Mouse (Mus musculus): ENCODE measurements at regions not wholly inside any gene's neighbourhood (a gene's known extent, or its start where the extent isn't known, plus 50 kb on each side); places are given as distances from the start of the nearest gene placed in this dataset.
"Not testable (repeated sequence)": the region's sequence is repeated elsewhere in the genome, so short reads cannot be mapped to it uniquely, and the experiment has no call there.

DNA sequence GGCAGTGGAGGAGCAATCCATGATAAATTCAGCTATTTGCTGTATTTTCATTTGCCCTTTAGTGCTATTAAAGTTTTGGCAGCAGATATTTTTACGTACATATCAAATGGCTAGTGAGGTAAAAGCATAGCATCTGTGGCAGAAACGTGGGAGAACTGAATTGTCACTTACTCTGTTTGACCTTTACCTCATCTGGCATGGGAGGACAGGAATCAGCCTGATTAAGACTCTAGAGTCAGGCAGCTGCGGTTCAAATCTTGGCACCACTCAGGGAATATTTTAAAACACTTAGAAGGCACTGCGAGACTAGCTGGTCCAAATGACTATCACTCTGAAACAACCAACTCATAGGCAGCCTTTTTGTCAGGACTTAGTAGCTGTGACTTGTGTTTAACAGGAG is 337.4 kb upstream of the Cwc22 start:
- Histone ChIP-seq H3K27ac (ENCODE audit: low read length) (no peak overlapping the region), H3K4me3 (ENCODE audit: low read depth, low read length) (no peak overlapping the region), H3K4me1 (ENCODE audit: control insufficient read depth, low read depth, low read length) (no peaks in the 10 kb centered on the region), H3K27me3 (ENCODE audit: control insufficient read depth, insufficient read depth, low read depth, low read length) (no peaks in the 10 kb centered on the region), H3K4me2 (ENCODE audit: low read depth, low read length) (no peak overlapping the region), H3K36me3 (ENCODE audit: control insufficient read depth, insufficient read depth) (no peaks in the 10 kb centered on the region), H3K9me3 (replicated peaks; ENCODE audit: control insufficient read depth, low read length) (no peaks in the 10 kb centered on the region), H3K9ac (ENCODE audit: low read depth, low read length) (no peak overlapping the region)
- ATAC-seq (ENCODE audit: low read depth): no peak
- 51% methylated on average over 4 of the region's 4 CpGs for WGBS (ENCODE audit: insufficient replicate concordance)

GRCm38 (mm10) chr2:78281846-78282245 is 335.7 kb upstream of the Cwc22 start:
- ATAC-seq (ENCODE audit: low read depth); H3K27ac ChIP-seq (ENCODE audit: low read length); H3K9me3 ChIP-seq (replicated peaks; ENCODE audit: control insufficient read depth, low read length); H3K4me2 ChIP-seq (ENCODE audit: low read depth, low read length); H3K36me3 ChIP-seq (ENCODE audit: control insufficient read depth, insufficient read depth); H3K4me1 ChIP-seq (ENCODE audit: control insufficient read depth, low read depth, low read length); H3K4me3 ChIP-seq (ENCODE audit: low read depth, low read length); H3K9ac ChIP-seq (ENCODE audit: low read depth, low read length); H3K27me3 ChIP-seq (ENCODE audit: control insufficient read depth, insufficient read depth, low read depth, low read length): not testable (repeated sequence)
- whole genome bisulfite sequencing (ENCODE audit: insufficient replicate concordance): 60% methylated on average over 6 of the region's 6 CpGs

DNA sequence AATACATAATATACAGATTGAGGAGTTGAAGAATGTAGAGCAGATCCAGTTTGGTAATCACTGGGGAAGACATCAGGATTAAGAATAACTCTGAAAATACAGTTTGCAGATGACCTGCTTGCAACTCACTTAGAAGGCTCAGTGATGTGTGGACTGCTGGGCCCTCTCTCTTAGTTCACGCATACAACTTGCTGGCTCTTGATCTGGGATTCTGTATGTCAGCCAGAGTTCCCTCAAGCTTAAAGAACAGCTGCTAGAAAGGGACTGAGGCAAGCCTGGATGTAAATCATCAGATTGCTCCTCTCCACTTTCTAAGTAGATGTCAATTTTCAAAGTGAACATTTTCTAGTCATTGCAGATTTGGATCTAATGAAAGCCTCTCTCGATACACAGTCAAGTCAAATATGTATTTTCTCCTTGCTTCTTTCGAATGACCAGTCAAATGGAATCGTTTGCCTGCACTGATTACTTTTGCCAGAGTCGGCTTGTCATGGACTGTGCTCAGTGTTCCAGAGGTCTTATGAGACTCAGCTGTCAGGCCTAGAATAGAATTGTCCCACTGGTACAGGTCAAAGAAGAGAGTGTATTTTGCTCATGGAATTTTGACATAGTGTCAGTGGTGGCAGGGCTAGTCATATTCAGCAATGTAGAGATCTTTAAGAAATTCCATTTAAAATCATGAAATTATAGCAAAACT is 334.2 kb upstream of the Cwc22 start:
- Histone ChIP-seq H3K4me1 (ENCODE audit: control insufficient read depth, low read depth, low read length) (no peaks in the 10 kb centered on the region), H3K36me3 (ENCODE audit: control insufficient read depth, insufficient read depth) (no peaks in the 10 kb centered on the region), H3K9me3 (replicated peaks; ENCODE audit: control insufficient read depth, low read length) (no peaks in the 10 kb centered on the region), H3K27ac (ENCODE audit: low read length) (no peak overlapping the region), H3K27me3 (ENCODE audit: control insufficient read depth, insufficient read depth, low read depth, low read length) (no peaks in the 10 kb centered on the region), H3K4me3 (ENCODE audit: low read depth, low read length) (no peak overlapping the region), H3K4me2 (ENCODE audit: low read depth, low read length) (no peak overlapping the region), H3K9ac (ENCODE audit: low read depth, low read length) (no peak overlapping the region)
- WGBS (ENCODE audit: insufficient replicate concordance): 54% methylated on average over 5 of the region's 5 CpGs
- ATAC-seq (ENCODE audit: low read depth): no peak

DNA sequence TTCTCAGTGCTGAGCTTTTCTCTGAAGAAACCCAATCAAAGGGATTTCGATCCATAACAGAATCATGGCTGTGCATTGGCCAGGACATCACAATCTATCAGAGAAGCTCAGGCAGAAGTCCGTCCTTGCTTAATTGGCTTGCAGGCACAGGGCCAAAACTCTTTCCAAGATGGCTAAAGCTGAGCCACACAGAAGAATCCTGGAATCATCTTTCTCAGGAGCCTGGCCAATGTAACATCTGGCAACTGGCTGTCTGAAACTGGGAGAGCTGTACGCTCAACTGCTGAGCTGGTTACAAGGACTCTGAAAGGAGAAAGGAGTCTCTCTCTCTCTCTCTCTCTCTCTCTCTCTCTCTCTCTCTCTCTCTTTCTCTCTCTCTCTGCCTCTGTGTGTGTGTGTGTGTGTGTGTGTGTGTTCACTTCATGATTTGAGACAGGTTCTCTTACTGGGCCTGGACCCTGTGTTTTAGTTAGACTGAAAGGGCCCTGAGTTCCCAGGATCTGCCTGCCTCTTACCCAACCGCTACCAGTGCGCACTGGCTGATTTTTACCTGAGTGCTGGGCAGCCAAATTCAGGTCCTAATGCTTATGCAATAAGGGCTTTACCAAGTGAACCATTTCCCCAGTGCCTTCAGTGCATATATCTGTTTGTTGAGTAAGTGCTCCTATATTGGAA is 333.3 kb upstream of the Cwc22 start:
- Histone ChIP-seq H3K4me2 (ENCODE audit: low read depth, low read length) (no peak overlapping the region), H3K4me3 (ENCODE audit: low read depth, low read length) (no peak overlapping the region), H3K27me3 (ENCODE audit: control insufficient read depth, insufficient read depth, low read depth, low read length) (no peaks in the 10 kb centered on the region), H3K9ac (ENCODE audit: low read depth, low read length) (no peak overlapping the region), H3K27ac (ENCODE audit: low read length) (no peak overlapping the region), H3K36me3 (ENCODE audit: control insufficient read depth, insufficient read depth) (no peaks in the 10 kb centered on the region), H3K4me1 (ENCODE audit: control insufficient read depth, low read depth, low read length) (no peaks in the 10 kb centered on the region), H3K9me3 (replicated peaks; ENCODE audit: control insufficient read depth, low read length) (no peaks in the 10 kb centered on the region)
- WGBS (ENCODE audit: insufficient replicate concordance): 66% methylated on average over 5 of the region's 5 CpGs
- ATAC-seq (ENCODE audit: low read depth): no peak

DNA sequence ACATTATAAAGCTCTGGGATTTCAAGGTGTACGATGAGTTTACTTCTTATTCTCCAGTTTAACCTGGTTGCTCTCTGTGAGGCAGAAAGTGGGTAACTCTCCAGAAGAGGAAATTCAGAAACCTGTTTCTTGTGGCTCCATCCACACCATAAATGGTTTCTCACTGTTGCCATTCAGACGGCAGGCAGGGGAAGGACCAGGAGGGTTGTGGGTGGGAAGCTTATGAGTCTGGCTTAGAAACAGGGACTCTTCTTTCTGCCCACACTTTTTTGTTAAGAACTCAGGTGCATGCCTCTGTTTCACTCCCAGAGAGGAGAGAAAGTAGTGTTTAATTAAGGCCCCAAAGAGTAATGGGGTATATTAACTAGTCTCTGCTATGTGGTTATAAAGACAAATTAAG is 332.5 kb upstream of the Cwc22 start:
- H3K36me3 ChIP-seq (ENCODE audit: control insufficient read depth, insufficient read depth): no peaks in the 10 kb centered on the region
- H3K9me3 ChIP-seq (replicated peaks; ENCODE audit: control insufficient read depth, low read length): no peaks in the 10 kb centered on the region
- H3K4me1 ChIP-seq (ENCODE audit: control insufficient read depth, low read depth, low read length): no peaks in the 10 kb centered on the region
- 50% methylated on average over 2 of the region's 2 CpGs for WGBS (ENCODE audit: insufficient replicate concordance)
- no peak overlapping the region for H3K4me2 ChIP-seq (ENCODE audit: low read depth, low read length)
- no peak overlapping the region for H3K27ac ChIP-seq (ENCODE audit: low read length)
- ATAC-seq (ENCODE audit: low read depth): no peak
- no peaks in the 10 kb centered on the region for H3K27me3 ChIP-seq (ENCODE audit: control insufficient read depth, insufficient read depth, low read depth, low read length)
- no peak overlapping the region for H3K9ac ChIP-seq (ENCODE audit: low read depth, low read length)
- no peak overlapping the region for H3K4me3 ChIP-seq (ENCODE audit: low read depth, low read length)

DNA sequence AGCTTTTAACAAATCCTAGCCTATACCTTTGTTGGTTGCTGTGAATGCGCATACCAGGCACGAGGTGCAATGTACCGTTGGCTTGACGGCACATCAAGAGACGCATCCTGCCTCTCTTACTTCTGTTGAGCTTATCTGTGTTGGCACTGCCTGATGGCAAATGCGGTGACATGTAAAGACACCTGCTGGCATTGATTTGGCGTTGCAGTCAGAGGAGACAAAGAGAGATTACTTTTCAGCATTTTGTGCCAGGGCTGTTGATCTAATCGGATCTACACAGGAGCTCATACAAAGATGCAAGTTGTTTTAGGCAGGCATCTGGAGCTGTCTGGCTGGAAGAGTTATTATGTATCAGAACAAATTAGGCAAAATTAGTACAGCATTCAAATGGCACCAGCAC is 331.5 kb upstream of the Cwc22 start:
- H3K27me3 ChIP-seq (ENCODE audit: control insufficient read depth, insufficient read depth, low read depth, low read length): no peaks in the 10 kb centered on the region
- H3K27ac ChIP-seq (ENCODE audit: low read length): no peak overlapping the region
- ATAC-seq (ENCODE audit: low read depth): no peak
- no peaks in the 10 kb centered on the region for H3K36me3 ChIP-seq (ENCODE audit: control insufficient read depth, insufficient read depth)
- no peak overlapping the region for H3K4me3 ChIP-seq (ENCODE audit: low read depth, low read length)
- WGBS (ENCODE audit: insufficient replicate concordance): 67% methylated on average over 8 of the region's 8 CpGs
- H3K9ac ChIP-seq (ENCODE audit: low read depth, low read length): no peak overlapping the region
- H3K9me3 ChIP-seq (replicated peaks; ENCODE audit: control insufficient read depth, low read length): no peaks in the 10 kb centered on the region
- H3K4me1 ChIP-seq (ENCODE audit: control insufficient read depth, low read depth, low read length): no peaks in the 10 kb centered on the region
- H3K4me2 ChIP-seq (ENCODE audit: low read depth, low read length): no peak overlapping the region

GRCm38 (mm10) chr2:78274122-78274521 is 327.9 kb upstream of the Cwc22 start:
- no peak overlapping the region for H3K4me2 ChIP-seq (ENCODE audit: low read depth, low read length)
- no peak overlapping the region for H3K4me3 ChIP-seq (ENCODE audit: low read depth, low read length)
- H3K36me3 ChIP-seq (ENCODE audit: control insufficient read depth, insufficient read depth): no peaks in the 10 kb centered on the region
- H3K9ac ChIP-seq (ENCODE audit: low read depth, low read length): no peak overlapping the region
- no peak for ATAC-seq (ENCODE audit: low read depth)
- H3K27ac ChIP-seq (ENCODE audit: low read length): no peak overlapping the region
- no peaks in the 10 kb centered on the region for H3K9me3 ChIP-seq (replicated peaks; ENCODE audit: control insufficient read depth, low read length)
- H3K4me1 ChIP-seq (ENCODE audit: control insufficient read depth, low read depth, low read length): no peaks in the 10 kb centered on the region
- H3K27me3 ChIP-seq (ENCODE audit: control insufficient read depth, insufficient read depth, low read depth, low read length): no peaks in the 10 kb centered on the region
- 55% methylated on average over 5 of the region's 5 CpGs for WGBS (ENCODE audit: insufficient replicate concordance)

DNA sequence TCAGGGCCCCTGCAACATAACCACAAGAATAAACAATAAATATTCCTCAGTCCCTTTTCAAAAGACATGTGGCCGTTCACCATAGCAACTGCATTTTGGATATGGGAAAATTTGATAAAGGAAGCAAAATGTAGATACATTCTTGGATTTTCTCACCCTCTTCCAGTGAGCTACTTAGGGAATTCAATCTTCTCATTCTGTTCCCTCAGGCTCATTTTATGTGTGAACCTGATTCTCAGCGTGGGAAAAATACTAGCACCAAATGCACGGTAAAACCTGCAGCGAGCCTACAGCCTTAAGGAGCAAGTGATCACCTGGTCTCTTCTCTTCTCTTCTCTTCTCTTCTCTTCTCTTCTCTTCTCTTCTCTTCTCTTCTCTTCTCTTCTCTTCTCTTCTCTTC is 322.5 kb upstream of the Cwc22 start:
- Histone ChIP-seq H3K27ac (ENCODE audit: low read length) (no peak overlapping the region), H3K36me3 (ENCODE audit: control insufficient read depth, insufficient read depth) (no peaks in the 10 kb centered on the region), H3K4me2 (ENCODE audit: low read depth, low read length) (no peak overlapping the region), H3K9me3 (replicated peaks; ENCODE audit: control insufficient read depth, low read length) (no peaks in the 10 kb centered on the region), H3K4me3 (ENCODE audit: low read depth, low read length) (no peak overlapping the region), H3K4me1 (ENCODE audit: control insufficient read depth, low read depth, low read length) (no peaks in the 10 kb centered on the region), H3K9ac (ENCODE audit: low read depth, low read length) (no peak overlapping the region), H3K27me3 (ENCODE audit: control insufficient read depth, insufficient read depth, low read depth, low read length) (no peaks in the 10 kb centered on the region)
- WGBS (ENCODE audit: insufficient replicate concordance): 71% methylated on average over 4 of the region's 4 CpGs
- no peak for ATAC-seq (ENCODE audit: low read depth)

DNA sequence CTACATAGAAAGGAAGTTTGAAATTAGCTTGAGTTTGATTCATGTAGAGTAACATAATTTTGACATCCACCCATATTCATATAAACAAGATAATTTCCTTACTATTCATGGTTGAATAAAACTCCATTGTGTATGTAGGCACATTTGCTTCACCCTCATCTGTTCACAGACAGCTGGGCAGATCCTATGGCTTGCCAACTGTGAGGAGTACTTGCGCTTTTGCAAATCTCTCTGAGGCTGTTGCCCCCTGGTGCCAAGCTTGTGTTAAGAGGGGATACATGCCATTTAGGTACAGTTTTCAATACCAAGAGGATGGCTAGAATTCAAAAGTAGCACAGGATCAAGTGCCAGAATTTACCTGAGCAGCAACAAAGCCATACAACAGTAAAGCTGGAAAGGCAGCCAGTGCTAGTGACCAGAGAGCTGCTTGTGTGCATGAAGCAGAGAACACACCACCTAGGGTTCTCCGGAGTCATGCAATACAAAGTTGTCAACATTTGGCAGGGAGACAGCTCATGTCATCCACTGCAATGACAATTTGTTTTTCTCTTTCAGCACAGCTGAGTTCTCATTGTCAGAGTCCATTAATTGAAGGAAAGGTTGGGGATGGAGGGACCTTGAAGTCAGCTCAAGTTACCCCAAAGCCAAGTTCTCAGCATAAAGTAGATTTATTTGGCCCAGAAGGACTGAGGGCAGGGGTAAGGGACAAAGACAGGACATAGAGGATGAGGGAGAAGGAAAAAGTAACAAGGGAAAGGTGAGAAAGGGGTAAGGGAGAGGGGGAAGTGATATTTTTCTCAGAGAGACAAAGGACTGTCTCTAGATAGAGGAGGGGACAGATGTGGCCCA is 321.6 kb upstream of the Cwc22 start:
- Histone ChIP-seq H3K27me3 (ENCODE audit: control insufficient read depth, insufficient read depth, low read depth, low read length) (no peaks in the 10 kb centered on the region), H3K4me2 (ENCODE audit: low read depth, low read length) (no peak overlapping the region), H3K4me3 (ENCODE audit: low read depth, low read length) (no peak overlapping the region), H3K36me3 (ENCODE audit: control insufficient read depth, insufficient read depth) (no peaks in the 10 kb centered on the region), H3K9ac (ENCODE audit: low read depth, low read length) (no peak overlapping the region), H3K4me1 (ENCODE audit: control insufficient read depth, low read depth, low read length) (no peaks in the 10 kb centered on the region), H3K27ac (ENCODE audit: low read length) (no peak overlapping the region), H3K9me3 (replicated peaks; ENCODE audit: control insufficient read depth, low read length) (no peaks in the 10 kb centered on the region)
- no peak for ATAC-seq (ENCODE audit: low read depth)
- 71% methylated on average over 2 of the region's 2 CpGs for WGBS (ENCODE audit: insufficient replicate concordance)
